Mouse (Mus musculus) cerebellum, adult 2 months (tissue): ENCODE data around the gene Il1f10.

ENCODE experiments used
- CTCF ChIP-seq: fragments of 200-500 bp; IDR thresholded peaks from 2 replicates; pipeline ENCODE4 v1.5.1; 2011; ENCODE audit warnings: low read depth, mild to moderate bottlenecking, control low read depth, low read length, moderate library complexity, borderline replicate concordance; ENCODE audit not compliant: insufficient read depth
- POLR2A ChIP-seq: fragments of 200-500 bp; IDR thresholded peaks from 2 replicates; pipeline ENCODE4 v1.6.1; 2011; ENCODE audit warnings: low read length, control low read depth, borderline replicate concordance; ENCODE audit not compliant: insufficient read depth

- no peak for TF ChIP-seq CTCF
- no peak for TF ChIP-seq POLR2A
These were observed at the start of gene Il1f10 for GRCm38 (mm10) chr2:24290896-24291295.
